Mouse (Mus musculus) heart, embryonic 12.5 days (tissue): ENCODE results near the gene Rbbp4. TPM values are rescaled to one million over a fixed set of nuclear protein-coding genes. Genes with fewer than 3 reads are reported as not detected.
A peak's percentile ranks its signal among the peaks of the same experiment; 100 is the strongest.

Source experiments
- ATAC-seq: fragments of 200-750 bp; cut with Nextera tagmentation; 2 replicates; pipeline ENCODE4 v1.8.0; 2017; ENCODE audit warnings: moderate TSS enrichment, moderate library complexity; ENCODE audit not compliant: insufficient number of reproducible peaks, low FRiP score
- H3K27ac ChIP-seq: fragments of 300-500 bp; sonication (generic); 2 replicates; pipeline ENCODE4 v1.5.1; 2016; ENCODE audit warnings: mild to moderate bottlenecking, moderate library complexity; ENCODE audit not compliant: poor library complexity, severe bottlenecking
- H3K27me3 ChIP-seq: fragments of 300-500 bp; sonication (generic); replicated peaks from 2 replicates; pipeline ENCODE4 v1.6.1; 2016; ENCODE audit warnings: mild to moderate bottlenecking, moderate library complexity
- H3K36me3 ChIP-seq: fragments of 300-500 bp; sonication (generic); 2 replicates; pipeline ENCODE4 v1.6.1; 2016; ENCODE audit warnings: mild to moderate bottlenecking, moderate library complexity
- H3K4me1 ChIP-seq: fragments of 300-500 bp; sonication (generic); replicated peaks from 2 replicates; pipeline ENCODE4 v1.6.1; 2016; ENCODE audit warnings: mild to moderate bottlenecking
- H3K4me2 ChIP-seq: fragments of 300-500 bp; sonication (generic); 2 replicates; pipeline ENCODE4 v1.6.1; 2016; ENCODE audit warnings: mild to moderate bottlenecking, moderate library complexity
- H3K4me3 ChIP-seq: fragments of 300-500 bp; sonication (generic); 2 replicates; pipeline ENCODE4 v1.5.1; 2016; ENCODE audit warnings: mild to moderate bottlenecking
- H3K9ac ChIP-seq: fragments of 300-500 bp; sonication (generic); 2 replicates; pipeline ENCODE4 v1.6.1; 2016; ENCODE audit warnings: mild to moderate bottlenecking, moderate library complexity
- H3K9me3 ChIP-seq: fragments of 300-500 bp; sonication (generic); replicated peaks from 2 replicates; pipeline ENCODE4 v1.6.1; 2016; ENCODE audit warnings: mild to moderate bottlenecking, moderate library complexity
- WGBS: fragments of 180-500 bp; shearing (Covaris S2); methylation state at CpG from one replicate; pipeline ENCODE4 v1.1.7; 2016; 5-methylcytosine and 5-hydroxymethylcytosine counted together
- polyA plus RNA-seq: library from polyadenylated mRNA; unstranded; fragments of >200 nt; fragmentation: Nextera tagmentation; extraction: Ambion mirVana; gene quantifications from 2 replicates; pipeline ENCODE4 v1.2.1, GENCODE M21; 2016

Gene Rbbp4
- 342 TPM in 2 replicates for polyA plus RNA-seq

DNA sequence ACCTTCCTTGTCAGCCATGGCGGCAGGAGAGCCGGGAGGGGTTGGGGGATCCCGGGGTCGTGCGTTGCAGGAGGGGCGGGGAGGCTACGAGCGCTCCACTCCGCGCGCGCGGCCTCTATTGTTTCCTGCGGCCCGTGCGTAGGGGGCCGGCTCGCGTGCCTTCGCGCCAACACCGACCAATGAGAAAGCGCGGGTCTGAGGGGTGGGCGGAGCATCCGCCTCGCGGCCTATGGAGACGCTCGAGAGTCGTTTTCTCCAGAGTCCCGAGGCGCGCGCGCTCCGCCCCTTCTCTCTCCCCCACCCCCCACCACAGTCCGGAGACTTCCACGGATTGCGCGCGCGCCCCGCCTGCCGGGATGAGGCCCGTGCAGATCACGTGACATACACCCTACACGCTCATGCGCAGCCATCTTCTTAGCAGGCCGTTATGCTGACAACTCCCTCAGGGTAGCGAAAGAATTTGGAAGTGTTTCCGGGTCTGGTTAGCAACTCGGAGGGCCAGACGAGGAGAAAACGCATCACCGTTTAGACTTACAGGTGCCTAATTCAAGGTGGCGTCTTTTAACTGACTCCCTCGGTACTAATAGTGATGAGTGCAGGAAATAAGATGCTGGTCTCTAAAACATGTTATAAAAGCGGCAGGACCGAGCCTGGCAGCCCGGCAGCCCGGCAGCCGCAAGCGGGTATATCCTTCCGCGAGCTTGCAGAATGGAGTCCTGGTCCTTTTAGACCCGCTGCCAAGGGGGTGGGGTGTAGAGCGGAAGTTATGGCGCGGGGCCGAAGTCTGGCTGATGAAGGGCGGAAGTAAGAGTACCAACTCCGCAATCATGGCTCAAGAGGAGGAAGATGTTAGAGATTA, at the start of gene Rbbp4, which contains the start of gene Zbtb8os:
Rbbp4 (minus strand) TSS at position 155 of the 859 bp plus-strand sequence.
Zbtb8os (plus strand) TSS at position 480 of the 859 bp plus-strand sequence.
- WGBS = under 1% methylated on average over 57 of the region's 73 CpGs
- peak within 1 kb of the TSS; percentile 93 for H3K4me3 ChIP-seq
- H3K4me1 ChIP-seq = peaks cover 35% of the 10 kb centered on the region
- no peaks in the 10 kb centered on the region for H3K9me3 ChIP-seq
- peak within 1 kb of the TSS; percentile 91 for H3K4me2 ChIP-seq
- ATAC-seq = peak; percentile 98
- H3K27me3 ChIP-seq = no peaks in the 10 kb centered on the region
- H3K9ac ChIP-seq = peak within 1 kb of the TSS; percentile 96
- H3K27ac ChIP-seq = peak within 1 kb of the TSS; percentile 98
- peaks cover 31% of the 10 kb centered on the region for H3K36me3 ChIP-seq

DNA sequence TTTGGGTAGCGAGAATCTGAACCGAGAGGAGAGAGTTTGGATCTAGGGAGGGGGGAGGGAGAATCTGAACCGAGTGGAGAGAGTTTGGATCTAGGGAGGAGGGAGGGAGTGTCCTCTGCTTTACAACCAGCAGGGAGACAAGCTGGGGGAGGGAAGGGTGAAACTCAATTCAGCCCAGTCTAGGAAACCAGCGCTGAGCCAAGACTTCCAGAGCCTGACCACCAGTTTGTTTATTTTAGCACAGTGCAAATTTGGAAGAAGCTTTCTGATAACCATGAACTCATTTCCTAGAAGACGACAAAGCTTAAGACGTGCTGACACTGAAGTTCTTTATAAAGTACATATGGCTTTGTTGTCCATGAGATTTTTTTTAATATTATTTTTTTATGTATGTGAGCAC, 49.3 kb upstream of the Rbbp4 start:
- Histone ChIP-seq H3K4me1 (no peaks in the 10 kb centered on the region), H3K27me3 (no peaks in the 10 kb centered on the region), H3K9ac (no peak overlapping the region), H3K27ac (no peak overlapping the region; the same call in 1 of the 2 replicates), H3K4me3 (no peak overlapping the region), H3K4me2 (no peak overlapping the region), H3K9me3 (no peaks in the 10 kb centered on the region), H3K36me3 (no peaks in the 10 kb centered on the region)
- no peak for ATAC-seq
- 20% methylated on average over 6 of the region's 6 CpGs for WGBS

- no peak for ATAC-seq
- 82% methylated on average over 3 of the region's 3 CpGs for WGBS
- Histone ChIP-seq H3K4me1 (no peaks in the 10 kb centered on the region), H3K9me3 (no peaks in the 10 kb centered on the region), H3K27ac (no peak overlapping the region), H3K4me3 (no peak overlapping the region), H3K9ac (no peak overlapping the region), H3K36me3 (no peaks in the 10 kb centered on the region), H3K27me3 (0 out of 2 replicates have a peak, but pooled peaks cover 4% of the 10 kb centered on the region), H3K4me2 (no peak overlapping the region)
Measured at GRCm38 (mm10) chr4:129383586-129383985, 48.4 kb upstream of the Rbbp4 start.

- Histone ChIP-seq H3K4me1 (no peaks in the 10 kb centered on the region), H3K36me3 (no peaks in the 10 kb centered on the region), H3K27me3 (0 out of 2 replicates have a peak, but pooled peaks cover 4% of the 10 kb centered on the region), H3K4me2 (no peak overlapping the region), H3K9ac (no peak overlapping the region), H3K4me3 (no peak overlapping the region), H3K27ac (no peak overlapping the region), H3K9me3 (no peaks in the 10 kb centered on the region)
- no peak for ATAC-seq
- 97% methylated on average over 2 of the region's 2 CpGs for WGBS
Measured at GRCm38 (mm10) chr4:129382488-129382887, 47.3 kb upstream of the Rbbp4 start.

DNA sequence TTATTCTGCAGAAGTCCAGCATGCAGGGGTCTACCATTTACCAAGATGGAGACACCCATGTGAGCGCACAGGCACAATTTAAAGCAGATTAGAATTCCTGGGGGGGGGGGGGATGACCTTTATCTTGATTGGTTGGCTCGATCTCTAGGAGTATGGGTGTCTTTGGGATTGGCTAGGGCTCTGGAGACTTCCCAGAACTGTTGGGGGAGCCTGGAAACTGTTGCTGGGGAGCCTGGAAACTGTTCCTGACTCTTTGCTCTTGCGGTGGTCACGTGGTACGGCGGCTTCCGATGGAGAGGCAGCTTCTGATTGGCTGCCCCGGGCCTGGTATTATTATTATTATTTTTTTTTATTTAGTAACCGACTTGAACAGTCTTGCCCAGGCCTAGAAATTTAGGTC, 46.9 kb upstream of the Rbbp4 start:
- Histone ChIP-seq H3K9ac (no peak overlapping the region), H3K36me3 (no peaks in the 10 kb centered on the region), H3K27ac (no peak overlapping the region), H3K4me1 (no peaks in the 10 kb centered on the region), H3K27me3 (0 out of 2 replicates have a peak, but pooled peaks cover 4% of the 10 kb centered on the region), H3K4me2 (no peak overlapping the region), H3K4me3 (no peak overlapping the region), H3K9me3 (no peaks in the 10 kb centered on the region)
- ATAC-seq = no peak
- WGBS = 82% methylated on average over 9 of the region's 9 CpGs

GRCm38 (mm10) chr4:129381148-129381547, 46.0 kb upstream of the Rbbp4 start:
- WGBS = 71% methylated on average over 8 of the region's 8 CpGs
- Histone ChIP-seq H3K4me1 (no peaks in the 10 kb centered on the region), H3K36me3 (no peaks in the 10 kb centered on the region), H3K27ac (no peak overlapping the region), H3K4me2 (no peak overlapping the region), H3K9ac (no peak overlapping the region), H3K9me3 (no peaks in the 10 kb centered on the region), H3K27me3 (0 out of 2 replicates have a peak, but pooled peaks cover 4% of the 10 kb centered on the region), H3K4me3 (no peak overlapping the region)
- no peak for ATAC-seq

GRCm38 (mm10) chr4:129379805-129380204, 44.6 kb upstream of the Rbbp4 start:
- 68% methylated on average over 3 of the region's 3 CpGs for WGBS
- no peak overlapping the region for H3K27ac ChIP-seq

DNA sequence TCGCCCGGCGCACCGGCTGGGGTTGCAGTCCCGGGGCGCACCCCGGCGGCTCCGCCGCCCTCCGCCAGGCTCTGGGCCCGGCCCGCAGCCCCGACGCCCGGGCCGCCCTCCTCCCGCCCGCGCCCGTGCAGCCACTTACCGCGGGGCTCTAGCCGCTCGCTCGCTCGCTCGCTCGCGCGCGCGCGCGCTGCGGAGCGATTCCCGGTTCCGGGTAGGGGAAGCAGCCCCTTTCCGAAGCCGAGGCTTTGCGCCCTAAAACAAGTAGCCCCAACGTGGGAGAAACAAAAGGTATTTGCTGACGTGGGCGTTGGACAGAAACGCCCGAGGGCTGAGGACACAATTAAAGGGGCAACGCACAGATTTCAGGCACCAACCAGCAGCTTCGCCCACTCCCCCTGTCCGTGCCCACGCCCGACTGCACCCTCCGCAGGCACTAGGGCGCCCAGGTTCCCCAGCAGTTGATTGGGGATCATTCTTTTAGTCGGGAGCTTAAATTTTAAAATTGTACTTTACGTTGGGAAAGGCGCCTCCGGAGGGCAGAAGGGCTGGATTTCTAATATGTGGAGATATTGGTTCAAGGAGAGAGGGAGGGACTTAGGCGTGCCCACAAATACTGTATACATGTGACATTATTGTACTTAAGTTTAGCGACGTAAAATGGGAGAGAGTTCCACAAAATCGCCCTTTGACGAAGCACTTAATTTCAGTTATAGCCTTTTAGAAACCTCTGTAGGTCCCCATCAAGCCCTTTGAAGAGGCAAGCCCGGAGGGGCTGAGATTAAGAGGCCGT, 42.6 kb upstream of the Rbbp4 start, which contains the start of gene Zbtb8a:
Zbtb8a (minus strand) TSS at position 516 of the 790 bp plus-strand sequence.
- Histone ChIP-seq H3K4me1 (no peaks in the 10 kb centered on the region), H3K9ac (peak within 1 kb of the TSS; percentile 93), H3K9me3 (no peaks in the 10 kb centered on the region), H3K36me3 (no peaks in the 10 kb centered on the region), H3K4me3 (peak within 1 kb of the TSS; percentile 87), H3K4me2 (peak within 1 kb of the TSS; percentile 75), H3K27me3 (0 out of 2 replicates have a peak, but pooled peaks cover 8% of the 10 kb centered on the region), H3K27ac (peak within 1 kb of the TSS; percentile 73)
- 5% methylated on average over 65 of the region's 65 CpGs for WGBS
- ATAC-seq = peak; percentile 65; the same call in 1 of the 2 replicates

More at GRCm38 (mm10) chr4:129379805-129380204, 44.6 kb upstream of the Rbbp4 start:
- Histone ChIP-seq H3K9ac (no peak overlapping the region), H3K36me3 (no peaks in the 10 kb centered on the region), H3K27me3 (0 out of 2 replicates have a peak, but pooled peaks cover 8% of the 10 kb centered on the region), H3K9me3 (no peaks in the 10 kb centered on the region), H3K4me2 (no peak overlapping the region), H3K4me1 (no peaks in the 10 kb centered on the region), H3K4me3 (no peak overlapping the region)
- no peak for ATAC-seq

- Histone ChIP-seq H3K9me3 (no peaks in the 10 kb centered on the region), H3K9ac (peak overlapping the region; percentile 93), H3K4me1 (no peaks in the 10 kb centered on the region), H3K27ac (peak overlapping the region; percentile 73), H3K4me2 (peak overlapping the region; percentile 75), H3K4me3 (peak overlapping the region; percentile 87), H3K27me3 (0 out of 2 replicates have a peak, but pooled peaks cover 8% of the 10 kb centered on the region), H3K36me3 (no peaks in the 10 kb centered on the region)
- 4% methylated on average over 36 of the region's 68 CpGs for WGBS
- peak; percentile 65 for ATAC-seq
Measured at GRCm38 (mm10) chr4:129376961-129377545, 41.9 kb upstream of the Rbbp4 start.

DNA sequence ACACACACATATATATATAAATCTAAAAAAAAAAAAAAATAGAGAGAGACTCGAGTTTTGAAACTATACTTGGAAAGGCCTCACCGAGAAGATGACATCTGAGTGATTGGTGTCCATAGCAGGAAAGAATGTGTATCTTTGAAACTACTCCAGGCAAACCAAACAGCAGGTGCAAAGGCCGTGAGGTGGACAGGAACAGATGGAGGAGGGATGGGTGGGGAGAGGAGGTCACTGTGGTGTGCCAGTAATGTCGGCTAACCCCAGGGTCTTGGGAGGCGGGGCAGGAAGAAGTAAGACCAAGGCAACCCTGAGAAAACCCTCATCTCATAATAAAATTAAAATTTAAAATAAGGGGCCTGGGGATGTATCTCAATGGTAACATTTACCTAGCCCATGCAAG, 40.7 kb upstream of the Rbbp4 start:
- Histone ChIP-seq H3K4me3 (0 out of 2 replicates have a peak overlapping the region, but pooled peaks have one; percentile 87), H3K4me1 (no peaks in the 10 kb centered on the region), H3K4me2 (0 out of 2 replicates have a peak overlapping the region, but pooled peaks have one; percentile 75), H3K36me3 (no peaks in the 10 kb centered on the region), H3K27ac (no peak overlapping the region), H3K9ac (no peak overlapping the region), H3K9me3 (no peaks in the 10 kb centered on the region), H3K27me3 (0 out of 2 replicates have a peak, but pooled peaks cover 8% of the 10 kb centered on the region)
- ATAC-seq = no peak
- 78% methylated on average over 5 of the region's 5 CpGs for WGBS
